Mouse (Mus musculus) small intestine, adult 2 months (tissue): ENCODE data around the gene Cenpf. TPM values are rescaled to one million over a fixed set of nuclear protein-coding genes. Genes with fewer than 3 reads are reported as not detected.

Experiments used
- H3K27ac ChIP-seq: fragments of 200-500 bp; 2 replicates; pipeline ENCODE4 v1.5.1; 2012; ENCODE audit warnings: low read depth, low read length, control low read depth, inconsistent platforms; ENCODE audit not compliant: insufficient read depth
- H3K27me3 ChIP-seq: fragments of 200-500 bp; 2 replicates; pipeline ENCODE4 v1.6.1; 2012; ENCODE audit warnings: mild to moderate bottlenecking, moderate library complexity, low read length, inconsistent platforms; ENCODE audit not compliant: control insufficient read depth, insufficient read depth
- H3K36me3 ChIP-seq: fragments of 200-500 bp; 2 replicates; pipeline ENCODE4 v1.6.1; 2012; ENCODE audit warnings: mild to moderate bottlenecking, low read length, control low read depth, inconsistent platforms; ENCODE audit not compliant: control insufficient read depth, insufficient read depth
- H3K4me1 ChIP-seq: fragments of 200-500 bp; 2 replicates; pipeline ENCODE4 v1.6.1; 2012; ENCODE audit warnings: low read length, inconsistent platforms, mixed read lengths; ENCODE audit not compliant: control insufficient read depth, insufficient read depth, insufficient read length
- H3K4me3 ChIP-seq: fragments of 200-500 bp; 2 replicates; pipeline ENCODE4 v1.5.1; 2012; ENCODE audit warnings: low read depth, mild to moderate bottlenecking, control low read depth, inconsistent platforms, low read length, moderate library complexity
- CTCF ChIP-seq: fragments of 200-500 bp; IDR thresholded peaks from 2 replicates; pipeline ENCODE4 v1.5.1; 2012; ENCODE audit warnings: low read depth, mild to moderate bottlenecking, control low read depth, inconsistent platforms, low read length, moderate library complexity, mixed read lengths; ENCODE audit not compliant: insufficient replicate concordance, insufficient read length; ENCODE audit errors: extremely low read depth
- POLR2A ChIP-seq: fragments of 200-500 bp; IDR thresholded peaks from 2 replicates; pipeline ENCODE4 v1.6.1; 2012; ENCODE audit warnings: low read depth, mild to moderate bottlenecking, control low read depth, inconsistent platforms, low read length, moderate library complexity
- WGBS: fragments of 180-500 bp; shearing (Covaris S2); methylation state at CpG from one replicate; pipeline ENCODE4 v1.1.7; 2018; 5-methylcytosine and 5-hydroxymethylcytosine counted together
- polyA plus RNA-seq: library from polyadenylated mRNA; depleted of rRNA; stranded (reverse); fragments of >200 nt; gene quantifications from 2 replicates; pipeline ENCODE4 v1.2.3, GENCODE M21; 2012; rRNA removed

The Cenpf gene
- polyA plus RNA-seq, 1 experiment, result 1.1 TPM

DNA sequence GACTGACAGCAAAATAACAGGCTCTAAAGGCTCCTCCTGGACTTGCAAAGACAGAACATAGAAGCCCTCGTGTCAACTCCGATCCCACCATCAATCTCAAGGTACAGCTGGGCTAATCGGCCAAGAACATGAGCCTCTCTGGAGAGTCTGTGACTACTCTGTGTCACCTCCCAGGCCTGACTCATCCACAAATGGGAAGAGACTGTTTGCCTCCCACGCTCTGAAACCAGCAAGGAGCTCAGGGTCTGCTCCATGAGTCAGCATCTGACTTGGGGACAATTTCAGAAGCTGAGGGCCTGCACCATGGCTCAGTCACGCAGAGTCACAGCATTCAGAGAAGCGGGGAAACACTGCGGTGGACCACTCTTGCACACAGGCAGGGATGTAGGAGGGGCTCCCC, 72.6 kb downstream of the Cenpf start:
- no peaks in the 10 kb centered on the region for H3K4me1 ChIP-seq
- H3K27ac ChIP-seq, result no peak overlapping the region
- WGBS, result 79% methylated on average over 7 of the region's 7 CpGs
- TF ChIP-seq POLR2A (no peak), CTCF (no peak)
- no peaks in the 10 kb centered on the region for H3K36me3 ChIP-seq
- H3K27me3 ChIP-seq, result no peaks in the 10 kb centered on the region
- H3K4me3 ChIP-seq, result no peak overlapping the region

DNA sequence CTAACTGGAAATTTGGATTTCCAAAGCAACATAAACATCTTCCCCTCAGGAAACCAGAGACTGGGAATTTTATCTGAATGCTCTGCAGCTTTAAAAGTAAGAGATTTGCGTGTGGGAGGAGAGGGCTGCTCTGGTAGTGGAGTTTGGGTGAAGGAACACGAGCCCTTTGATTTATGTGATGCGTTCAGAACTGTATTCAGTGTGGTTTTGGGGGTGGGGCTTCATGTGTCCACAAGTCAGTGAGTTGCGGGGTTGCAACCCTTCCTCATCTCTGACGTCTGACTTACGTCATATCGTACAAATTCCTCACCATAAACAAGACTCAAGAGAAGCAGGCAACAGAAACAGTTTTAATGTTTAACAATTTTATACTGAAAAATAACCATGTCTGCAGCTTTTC, 74.8 kb downstream of the Cenpf start:
- Histone ChIP-seq H3K27me3 (no peaks in the 10 kb centered on the region), H3K4me3 (no peak overlapping the region), H3K36me3 (no peaks in the 10 kb centered on the region), H3K27ac (no peak overlapping the region), H3K4me1 (no peaks in the 10 kb centered on the region)
- WGBS, result 51% methylated on average over 7 of the region's 7 CpGs
- TF ChIP-seq CTCF, result no peak
- no peak for TF ChIP-seq POLR2A

GRCm38 (mm10) chr1:189611775-189612174, 76.1 kb downstream of the Cenpf start:
- WGBS, result 83% methylated on average over 4 of the region's 4 CpGs
- TF ChIP-seq CTCF (no peak), POLR2A (no peak)
- Histone ChIP-seq H3K36me3 (no peaks in the 10 kb centered on the region), H3K4me3 (no peak overlapping the region), H3K27ac (no peak overlapping the region), H3K27me3 (no peaks in the 10 kb centered on the region), H3K4me1 (no peaks in the 10 kb centered on the region)

DNA sequence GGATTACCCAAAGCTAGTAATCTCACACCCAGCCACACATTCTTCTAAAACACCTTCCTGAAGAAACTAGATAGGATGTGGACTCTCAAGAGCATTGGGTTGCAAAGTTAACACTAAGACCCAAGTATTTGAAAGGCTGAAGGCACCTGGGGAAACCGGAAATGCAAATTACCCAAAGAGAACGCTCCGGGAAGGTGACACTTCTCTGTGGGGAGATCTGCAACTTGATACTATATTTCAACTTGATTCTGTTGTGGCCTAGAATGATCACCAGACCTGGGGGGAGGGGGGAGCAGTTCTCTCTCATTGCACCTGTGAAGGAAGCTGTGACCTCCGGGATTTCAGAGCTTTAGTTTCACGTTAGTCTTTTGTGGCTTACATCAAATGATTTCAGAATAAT, 79.2 kb downstream of the Cenpf start:
- no peak overlapping the region for H3K27ac ChIP-seq
- no peaks in the 10 kb centered on the region for H3K36me3 ChIP-seq
- TF ChIP-seq CTCF (no peak), POLR2A (no peak)
- no peaks in the 10 kb centered on the region for H3K27me3 ChIP-seq
- no peaks in the 10 kb centered on the region for H3K4me1 ChIP-seq
- H3K4me3 ChIP-seq, result no peak overlapping the region
- 23% methylated on average over 5 of the region's 5 CpGs for WGBS

- no peaks in the 10 kb centered on the region for H3K27me3 ChIP-seq
- H3K27ac ChIP-seq, result no peak overlapping the region
- H3K4me1 ChIP-seq, result no peaks in the 10 kb centered on the region
- TF ChIP-seq POLR2A (no peak), CTCF (no peak)
- H3K4me3 ChIP-seq, result no peak overlapping the region
- H3K36me3 ChIP-seq, result no peaks in the 10 kb centered on the region
- WGBS, result 78% methylated on average over 3 of the region's 3 CpGs
Observed at GRCm38 (mm10) chr1:189608039-189608438, 79.8 kb downstream of the Cenpf start.

DNA sequence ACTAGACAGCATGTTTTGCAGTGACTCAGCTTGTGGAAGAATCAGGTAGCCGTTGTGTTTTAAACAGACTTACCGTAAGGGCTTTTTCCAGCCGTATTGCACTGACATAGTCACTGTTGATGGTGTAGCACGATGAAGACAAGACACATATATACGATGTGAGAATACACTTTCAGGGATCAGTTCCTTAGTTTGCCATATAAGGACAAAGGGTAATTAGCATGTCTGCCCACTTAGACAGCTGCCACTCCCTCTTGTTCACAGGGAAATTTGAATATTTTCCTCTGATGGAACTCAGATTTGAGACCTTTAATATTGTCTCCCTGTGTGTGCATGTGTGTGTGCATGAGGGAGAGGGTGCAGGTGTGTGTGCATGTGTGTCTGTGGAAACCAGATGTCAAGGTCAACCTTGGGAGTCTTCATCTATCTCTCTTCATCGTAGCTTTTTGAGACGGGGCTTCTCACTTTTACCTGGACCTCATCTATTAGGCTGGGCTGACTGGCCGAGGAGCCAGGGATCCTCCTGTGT, 82.2 kb downstream of the Cenpf start:
- H3K27me3 ChIP-seq, result no peaks in the 10 kb centered on the region
- H3K4me1 ChIP-seq, result no peaks in the 10 kb centered on the region
- H3K4me3 ChIP-seq, result no peak overlapping the region
- H3K27ac ChIP-seq, result no peak overlapping the region
- H3K36me3 ChIP-seq, result no peaks in the 10 kb centered on the region
- TF ChIP-seq POLR2A, result no peak
- TF ChIP-seq CTCF, result no peak
- whole genome bisulfite sequencing, result 84% methylated on average over 8 of the region's 8 CpGs

DNA sequence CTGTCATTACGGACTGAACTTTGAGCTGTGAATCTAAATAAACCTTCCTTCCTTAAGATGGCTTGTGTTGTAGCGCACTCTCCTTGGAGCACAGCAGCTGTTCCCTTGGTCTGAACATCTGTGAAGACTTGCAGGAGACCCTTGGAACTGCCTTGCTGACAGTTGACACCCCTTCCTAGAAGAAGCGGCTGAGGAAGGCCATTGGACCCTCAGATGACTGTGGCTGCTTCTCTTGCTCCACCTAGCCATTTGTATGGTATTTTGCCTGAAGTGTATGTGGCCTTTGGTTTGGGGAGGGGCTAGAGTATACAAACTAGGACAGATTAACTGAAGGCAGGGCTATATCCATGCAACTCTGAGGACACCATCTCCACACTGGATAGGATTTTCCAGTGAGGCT, 90.8 kb downstream of the Cenpf start:
- no peak overlapping the region for H3K4me3 ChIP-seq
- WGBS, result 73% methylated on average over 3 of the region's 3 CpGs
- H3K27ac ChIP-seq, result no peak overlapping the region
- no peaks in the 10 kb centered on the region for H3K4me1 ChIP-seq
- no peak for TF ChIP-seq CTCF
- no peak for TF ChIP-seq POLR2A
- no peaks in the 10 kb centered on the region for H3K36me3 ChIP-seq
- no peaks in the 10 kb centered on the region for H3K27me3 ChIP-seq

Other genes starting within 250 kb of the Cenpf start
- 2.5 and 3.4 TPM in 2 replicates for gene Ptpn14, start 40.2 kb upstream of the Cenpf start, polyA plus RNA-seq
- gene Smyd2, start 234.3 kb upstream of the Cenpf start, polyA plus RNA-seq, result 19.9 and 27.0 TPM in 2 replicates